Mouse (Mus musculus) frontal cortex, adult (tissue): ENCODE measurements around the gene Acoxl.

Experiments used
- ATAC-seq: cut with Nextera tagmentation; 2 replicates; pipeline ENCODE4 v1.9.2; 2017; ENCODE audit warnings: mild to moderate bottlenecking, moderate library complexity, mixed read lengths; ENCODE audit not compliant: low TSS enrichment

Acoxl gene

GRCm38 (mm10) chr2:128117605-128118004 is 278.9 kb downstream of the Acoxl start:
- ATAC-seq: no peak

GRCm38 (mm10) chr2:128118971-128119370 is 280.3 kb downstream of the Acoxl start:
- ATAC-seq: no peak

GRCm38 (mm10) chr2:128122491-128122890 is 283.8 kb downstream of the Acoxl start:
- peak; percentile 70 for ATAC-seq

DNA sequence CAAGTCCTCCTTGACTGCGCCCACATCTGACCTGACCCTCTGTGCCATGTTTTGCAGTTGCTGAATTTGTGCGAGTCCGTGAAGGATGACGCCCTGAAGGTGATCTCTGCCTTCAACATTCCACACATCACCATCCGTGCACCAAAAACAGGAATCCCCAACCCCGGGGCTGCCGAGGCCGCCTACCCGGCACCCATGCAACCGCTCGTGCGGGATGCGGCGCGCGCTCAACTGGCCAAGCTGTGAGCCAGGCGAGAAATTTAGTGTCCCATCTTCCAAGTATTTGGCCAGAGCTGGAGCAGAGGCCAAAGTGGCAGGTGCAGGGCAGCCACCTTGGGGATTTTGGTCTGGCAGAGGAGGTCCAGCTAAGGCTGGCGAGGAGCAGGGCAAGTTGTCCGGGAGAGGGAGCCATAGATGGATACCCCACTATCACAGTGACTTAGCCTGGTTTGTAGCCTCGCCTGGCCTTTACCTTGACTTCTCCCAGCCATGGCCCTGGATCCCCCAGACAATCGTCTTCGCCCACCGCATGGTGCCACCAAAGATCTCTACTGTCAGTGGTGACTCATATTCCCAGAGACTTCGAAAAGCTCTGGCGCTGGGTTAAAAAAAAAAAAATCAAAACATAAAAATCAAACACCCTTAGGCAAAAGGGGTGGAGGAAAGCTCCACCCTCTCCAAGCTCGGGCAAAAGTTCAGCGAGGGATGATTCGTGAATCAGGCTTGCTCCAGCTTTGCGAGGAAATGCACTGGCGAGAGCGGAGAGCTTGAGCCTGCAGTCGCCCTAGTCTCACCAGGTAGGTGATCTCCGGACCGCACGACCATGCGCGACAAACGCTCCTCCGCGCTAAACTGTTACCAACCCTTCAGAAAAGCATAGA is 284.5 kb downstream of the Acoxl start:
- ATAC-seq: no peak

- no peak for ATAC-seq
Measured at GRCm38 (mm10) chr2:128123921-128124683, 285.4 kb downstream of the Acoxl start.

DNA sequence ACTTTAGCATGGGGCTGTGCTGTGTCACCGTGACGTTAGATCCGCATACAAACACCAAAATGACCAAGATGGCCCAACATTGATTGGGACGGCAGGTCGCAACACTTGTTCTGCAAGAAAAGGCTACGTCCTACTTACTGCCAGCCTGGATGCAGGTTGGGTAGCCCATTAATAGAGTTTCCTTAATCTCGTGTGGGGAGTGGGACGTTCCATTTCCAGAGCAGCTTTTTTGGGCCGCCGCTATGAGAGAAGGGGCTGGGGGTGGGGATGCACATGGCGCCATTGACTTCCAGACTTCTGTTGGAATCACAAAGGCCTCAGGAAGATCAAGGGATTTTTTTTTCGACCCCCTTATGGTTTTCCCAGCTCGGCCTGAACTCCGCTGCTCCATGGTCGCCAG is 286.0 kb downstream of the Acoxl start:
- ATAC-seq: no peak

DNA sequence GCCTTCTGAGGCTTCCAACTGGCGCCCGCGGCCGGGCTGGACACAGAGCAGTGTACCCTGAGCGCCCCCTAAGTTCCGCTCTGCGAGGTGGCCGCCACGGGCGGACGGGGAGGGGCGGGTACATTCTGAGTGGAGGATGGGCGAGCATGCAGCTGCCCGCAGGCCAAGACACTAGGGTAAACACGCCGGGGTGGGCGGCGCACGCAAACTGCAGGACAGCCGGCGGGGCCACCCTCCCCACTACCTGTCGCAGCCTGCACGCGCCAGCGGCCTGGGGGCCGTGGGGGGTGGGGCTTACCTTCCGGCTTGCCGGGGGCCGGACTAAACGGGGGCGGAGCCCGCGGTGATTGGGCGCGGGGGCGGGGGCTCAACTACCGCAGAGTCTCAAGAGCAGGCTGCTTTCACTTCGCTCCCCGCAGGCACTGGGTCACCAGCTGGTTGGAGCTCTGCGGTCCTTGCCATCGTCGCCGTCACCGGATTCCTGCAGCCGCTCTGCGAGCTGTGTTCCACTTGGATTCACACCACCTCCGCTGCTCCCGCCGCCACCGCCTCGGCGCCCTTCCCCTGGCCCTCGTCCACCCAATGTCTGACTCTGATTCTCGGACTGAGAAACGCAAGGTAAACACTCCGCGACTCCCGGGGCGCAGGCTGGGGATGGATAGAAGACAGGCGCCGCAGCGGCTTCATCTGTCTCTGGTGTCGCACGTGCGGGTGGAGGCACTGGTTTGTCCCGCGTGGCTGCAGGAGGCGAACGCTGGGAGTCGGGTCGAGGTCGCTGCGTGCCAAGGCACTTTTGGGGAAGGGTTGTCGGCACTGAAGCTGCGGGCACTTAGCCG is 287.2 kb downstream of the Acoxl start, which contains the start of gene Bcl2l11:
Bcl2l11 (plus strand) TSS at position 404 of the 836 bp plus-strand sequence.
- peak; percentile 41 for ATAC-seq

DNA sequence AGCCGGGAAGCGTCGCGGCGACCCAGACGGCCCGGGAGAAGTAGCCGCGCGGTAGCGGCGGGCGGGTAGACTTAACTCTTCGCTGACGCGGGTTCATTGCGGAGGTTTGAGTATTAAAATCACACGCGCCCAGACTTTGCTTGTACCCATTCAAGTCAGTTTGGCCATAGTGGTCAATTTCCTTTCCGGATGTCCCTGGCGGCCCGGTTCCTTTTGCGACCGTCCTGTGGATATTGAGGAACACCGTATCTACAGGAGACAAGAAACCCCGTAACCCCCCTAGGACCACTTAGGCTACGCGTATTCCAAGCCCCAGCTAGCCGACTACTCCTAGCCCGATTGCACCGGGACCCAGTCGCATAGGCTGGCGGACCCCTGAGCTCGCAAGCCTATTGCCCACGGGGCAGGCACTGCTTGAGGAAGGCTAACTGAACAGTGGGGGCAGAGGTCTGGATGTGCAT is 287.9 kb downstream of the Acoxl start:
- no peak for ATAC-seq

DNA sequence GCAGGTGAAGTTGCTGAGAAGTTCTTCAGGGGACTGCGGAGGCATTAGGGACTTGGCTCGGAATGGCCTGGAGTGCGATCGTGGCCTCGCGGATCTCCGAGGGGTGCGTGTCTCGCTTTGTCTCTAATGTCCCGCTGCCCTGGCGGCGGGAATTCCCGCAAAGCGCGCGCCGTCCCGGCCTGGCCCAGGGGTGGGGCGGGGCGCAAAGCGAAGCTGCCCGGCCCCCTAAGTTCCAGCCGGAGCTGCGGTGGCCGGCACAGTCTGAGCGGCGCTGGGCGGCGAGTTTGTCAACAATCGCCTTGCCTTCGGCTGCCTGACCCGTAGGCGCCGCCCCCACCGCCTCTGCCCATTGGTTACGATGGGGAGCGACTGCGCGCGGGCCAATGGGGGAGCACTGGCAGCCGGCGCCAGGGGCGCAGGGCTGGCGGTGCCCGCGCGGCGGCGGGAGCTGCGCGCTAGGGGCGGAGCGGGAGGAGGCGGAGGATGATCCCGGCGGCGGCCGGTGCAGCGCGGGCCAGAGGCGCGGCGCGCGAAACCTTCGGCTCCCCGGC is 288.5 kb downstream of the Acoxl start:
- ATAC-seq: peak; percentile 73

- 0 out of 2 replicates have a peak, but pooled peaks have one; percentile 9 for ATAC-seq
Measured at GRCm38 (mm10) chr2:128127691-128128292, 289.1 kb downstream of the Acoxl start.

DNA sequence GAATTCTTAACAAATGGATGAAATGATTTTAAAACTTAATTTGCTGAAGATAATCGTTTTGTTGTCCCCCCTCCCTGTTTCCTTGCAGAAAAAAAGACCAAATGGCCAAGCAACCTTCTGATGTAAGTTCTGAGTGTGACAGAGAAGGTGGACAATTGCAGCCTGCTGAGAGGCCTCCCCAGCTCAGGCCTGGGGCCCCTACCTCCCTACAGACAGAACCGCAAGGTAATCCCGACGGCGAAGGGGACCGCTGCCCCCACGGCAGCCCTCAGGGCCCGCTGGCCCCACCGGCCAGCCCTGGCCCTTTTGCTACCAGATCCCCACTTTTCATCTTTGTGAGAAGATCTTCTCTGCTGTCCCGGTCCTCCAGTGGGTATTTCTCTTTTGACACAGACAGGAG is 289.9 kb downstream of the Acoxl start:
- no peak for ATAC-seq

- ATAC-seq: no peak
Measured at GRCm38 (mm10) chr2:128131503-128131902, 292.8 kb downstream of the Acoxl start.

GRCm38 (mm10) chr2:128132635-128133034 is 294.0 kb downstream of the Acoxl start:
- ATAC-seq: no peak

- ATAC-seq: no peak
Measured at GRCm38 (mm10) chr2:128133865-128134264, 295.2 kb downstream of the Acoxl start.

- ATAC-seq: no peak
Measured at GRCm38 (mm10) chr2:128134474-128134873, 295.8 kb downstream of the Acoxl start.

DNA sequence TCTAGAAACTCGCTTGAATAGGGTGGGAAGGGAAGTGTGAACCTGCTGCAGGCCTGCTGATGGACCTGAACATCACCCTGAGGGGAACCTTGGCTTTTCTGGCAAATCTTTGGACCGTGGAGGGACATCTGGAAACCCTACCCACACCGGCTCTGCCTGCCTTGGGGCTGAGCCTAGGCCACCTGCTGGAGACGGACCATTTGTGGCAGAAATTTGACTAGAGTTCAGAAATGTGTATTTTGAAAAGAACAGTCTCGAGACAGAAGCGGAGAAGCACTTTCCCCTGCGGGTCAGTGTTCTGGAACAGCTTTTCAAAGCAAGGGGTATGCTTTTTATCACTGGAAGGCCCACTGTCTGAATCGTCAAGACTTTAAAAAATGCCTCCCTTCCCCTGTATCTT is 296.3 kb downstream of the Acoxl start:
- ATAC-seq: no peak

DNA sequence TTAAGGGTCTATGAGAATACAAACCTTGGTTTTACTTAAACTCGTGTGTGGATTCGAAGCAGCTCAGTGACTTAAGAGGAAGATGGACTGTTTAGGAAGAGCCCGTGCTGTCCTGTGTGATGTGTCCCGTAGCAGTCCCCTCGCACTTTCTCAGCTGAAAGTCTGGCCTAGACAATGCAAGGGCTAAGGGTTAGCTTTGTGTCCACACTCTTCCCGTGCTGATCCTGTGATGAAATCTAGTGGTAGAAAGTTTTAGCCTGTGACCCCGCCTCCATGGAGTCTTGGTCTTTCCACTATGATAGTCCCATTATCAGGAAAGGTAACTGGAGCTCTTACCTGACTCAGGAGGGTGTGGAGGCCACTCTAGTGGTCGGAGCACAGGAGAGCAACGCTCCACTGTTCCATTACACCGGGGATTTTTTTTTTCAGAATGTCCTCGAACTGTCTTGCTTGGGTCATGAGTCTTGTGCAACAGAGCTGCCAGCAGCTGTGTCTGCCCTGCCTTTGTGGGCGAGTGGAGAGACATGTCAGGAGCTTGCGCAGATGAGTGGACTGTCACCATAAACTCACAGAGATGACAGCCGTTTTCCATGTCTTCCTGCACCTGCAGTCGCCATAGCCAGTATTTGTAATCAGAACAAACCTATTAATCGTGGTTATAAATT is 298.2 kb downstream of the Acoxl start:
- ATAC-seq: no peak

DNA sequence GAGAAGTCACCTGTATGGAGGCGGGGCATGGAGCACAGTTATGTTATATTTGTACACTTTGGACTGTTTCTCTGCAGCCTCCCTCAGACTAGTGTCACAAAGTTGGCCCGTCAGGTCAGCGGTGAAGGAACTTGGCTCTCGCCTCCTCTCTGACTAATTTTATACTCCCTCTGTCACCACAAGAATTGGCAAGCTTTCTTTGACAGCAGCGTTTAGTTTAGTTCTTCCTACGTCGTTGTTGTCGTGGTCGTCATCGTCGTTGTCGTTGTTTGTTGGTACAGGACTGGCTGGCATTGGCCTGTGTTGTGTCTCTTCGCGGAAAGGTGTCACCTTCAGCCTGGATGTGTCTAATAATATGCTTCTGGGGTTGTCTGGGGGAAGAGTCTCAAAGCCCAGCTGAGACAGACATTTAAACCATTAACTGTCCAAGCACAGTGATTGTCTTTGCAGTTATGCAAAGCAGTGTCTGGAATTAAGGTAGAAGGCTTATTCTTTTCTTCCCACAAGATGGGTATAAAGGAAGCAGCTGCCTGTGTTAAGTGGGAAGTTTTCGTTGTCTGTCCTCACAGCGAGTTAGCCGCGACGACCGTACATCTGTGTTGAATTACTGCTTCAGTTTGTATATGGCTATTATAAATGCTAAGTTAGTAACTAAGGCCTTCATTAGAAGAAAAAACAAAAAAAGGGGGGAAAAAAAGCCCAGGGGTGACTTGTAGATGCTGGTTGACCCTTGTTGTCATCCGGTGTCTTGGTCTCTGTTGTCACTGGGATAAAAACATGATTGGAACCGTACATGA is 299.0 kb downstream of the Acoxl start:
- ATAC-seq: no peak

GRCm38 (mm10) chr2:128138924-128139323 is 300.2 kb downstream of the Acoxl start:
- ATAC-seq: no peak

- no peak for ATAC-seq
Measured at GRCm38 (mm10) chr2:128139781-128140180, 301.1 kb downstream of the Acoxl start.
